Mouse (Mus musculus) gastrocnemius, adult 8-10 months (tissue): ENCODE data around the gene Fam133b. TPM values are rescaled to one million over a fixed set of nuclear protein-coding genes. Genes with fewer than 3 reads are reported as not detected.

ENCODE experiments used
- DNase-seq, 2 experiments: peaks; one replicate each; pipeline ENCODE4 v3.0.0; 2022; ENCODE audit warnings: low spot score in 2 of 2
- total RNA-seq, 4 experiments: library from RNA; stranded (reverse); gene quantifications; 2 replicates each; pipeline ENCODE4 v1.2.4; 2022

The Fam133b gene
- total RNA-seq, result 10 to 100 TPM; 10.4 to 12.6 (median 10.5) TPM

- peak; percentile 91 to 92 for DNase-seq
These were observed at the start of gene Fam133b for GRCm38 (mm10) chr5:3543629-3544479. Gene Fam133b (plus strand): TSS chr5:3543833.

GRCm38 (mm10) chr5:3493968-3494367 lies 49.7 kb upstream of the Fam133b start:
- DNase-seq, result no peak

GRCm38 (mm10) chr5:3494452-3495187 lies 49.0 kb upstream of the Fam133b start:
- DNase-seq, result no peak

GRCm38 (mm10) chr5:3497505-3497925 lies 46.1 kb upstream of the Fam133b start:
- DNase-seq, result no peak

- no peak for DNase-seq
These were observed 43.3 kb upstream of the Fam133b start for GRCm38 (mm10) chr5:3500298-3500697.

GRCm38 (mm10) chr5:3500957-3501563 lies 42.6 kb upstream of the Fam133b start:
- DNase-seq, result no peak

- peak in 1 of 2 experiments; percentile 15 for DNase-seq
These were observed 42.0 kb upstream of the Fam133b start for GRCm38 (mm10) chr5:3501564-3502001.

- DNase-seq, result no peak
These were observed 40.9 kb upstream of the Fam133b start for GRCm38 (mm10) chr5:3502610-3503350.

- no peak for DNase-seq
These were observed 40.3 kb upstream of the Fam133b start for GRCm38 (mm10) chr5:3503373-3503772.

GRCm38 (mm10) chr5:3503836-3504323 lies 39.8 kb upstream of the Fam133b start:
- no peak for DNase-seq

- DNase-seq, result no peak
These were observed 39.2 kb upstream of the Fam133b start for GRCm38 (mm10) chr5:3504453-3504852.

- DNase-seq, result no peak
These were observed 38.1 kb upstream of the Fam133b start for GRCm38 (mm10) chr5:3505553-3505952.

GRCm38 (mm10) chr5:3508480-3509381 lies 34.9 kb upstream of the Fam133b start:
- DNase-seq, result no peak

GRCm38 (mm10) chr5:3509503-3509902 lies 34.1 kb upstream of the Fam133b start:
- no peak for DNase-seq

- DNase-seq, result no peak
These were observed 32.4 kb upstream of the Fam133b start for GRCm38 (mm10) chr5:3511097-3511795.

- DNase-seq, result no peak
These were observed 31.0 kb upstream of the Fam133b start for GRCm38 (mm10) chr5:3512584-3512983.

- no peak for DNase-seq
These were observed 28.7 kb upstream of the Fam133b start for GRCm38 (mm10) chr5:3514901-3515311.

GRCm38 (mm10) chr5:3515477-3515876 lies 28.2 kb upstream of the Fam133b start:
- DNase-seq, result no peak

GRCm38 (mm10) chr5:3516481-3517075 lies 27.1 kb upstream of the Fam133b start:
- DNase-seq, result no peak
